ENCODE assay signal across 19 mouse cellular contexts in the genomic region with DNA sequence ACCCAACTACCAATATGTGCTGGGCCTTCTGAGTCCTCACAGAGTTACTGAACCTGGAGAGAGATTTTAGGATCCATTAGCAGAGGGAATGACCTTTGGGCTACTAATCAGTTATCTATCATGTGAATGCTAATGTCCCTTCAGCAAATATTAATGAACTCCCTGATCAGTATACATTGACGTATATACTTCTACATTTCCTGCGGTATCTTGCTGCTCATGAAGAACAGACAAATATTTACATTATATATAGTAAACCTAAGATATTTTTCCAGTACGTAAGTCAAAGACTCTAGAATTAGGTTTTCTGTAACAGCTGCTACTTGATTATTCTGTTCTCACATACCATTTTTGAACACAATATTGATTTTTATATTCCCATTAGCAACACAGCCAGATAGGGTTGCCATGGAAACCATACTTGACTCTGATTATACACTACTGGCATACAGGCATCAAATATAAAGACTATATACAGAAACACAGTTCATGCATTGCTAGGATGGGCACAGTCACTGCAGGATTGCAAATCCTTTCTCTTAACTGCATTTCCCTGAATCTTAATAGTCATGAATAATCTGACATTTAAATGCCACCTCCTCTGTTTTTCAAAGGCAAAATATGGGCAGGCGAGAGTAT. TPM values are rescaled to one million over a fixed set of nuclear protein-coding genes. Genes with fewer than 3 reads are reported as not detected.
DNase-seq lines count a peak whose midpoint lies in the region; ATAC-seq and TF ChIP-seq lines count a peak whose summit lies in the region.
"Had no signal": no experiment of that assay in that cellular context is flagged by ENCODE, and none has a peak within 500 bp of the region (broad histone marks: within the 10 kb centered on the region; RNA-seq: fewer than 3 reads in every experiment).

No protein-coding gene starts in this region.

- peak; percentile 58 for ATAC-seq in intestine, embryonic 15.5 days
- no peak for ATAC-seq in intestine, postnatal 0 days
- ATAC-seq in forebrain, embryonic 16.5 days: peak; percentile 92
- no peak for ATAC-seq in midbrain, embryonic 14.5 days (ENCODE audit: low FRiP score, low TSS enrichment)

- TF ChIP-seq CTCF in intestine, postnatal 0 days (IDR thresholded peaks at IDR 0.05; ENCODE audit: low read depth): no peak

- no peak overlapping the region for H3K9ac ChIP-seq in intestine, embryonic 15.5 days
- H3K9ac ChIP-seq in intestine, postnatal 0 days (ENCODE audit: low read depth, low read length): no peak overlapping the region
- H3K9ac ChIP-seq in forebrain, embryonic 16.5 days (replicated peaks; ENCODE audit: low read depth, low read length): no peak overlapping the region
- H3K9ac ChIP-seq in midbrain, embryonic 14.5 days (replicated peaks; ENCODE audit: low read length): no peak overlapping the region
- H3K9ac ChIP-seq: heart, embryonic 12.5 days; liver, embryonic 14.5 days; neural tube, embryonic 12.5 days had no signal

- 68% methylated on average over 4 of the region's 4 CpGs for WGBS in intestine, embryonic 15.5 days
- 66% methylated on average over 4 of the region's 4 CpGs for WGBS in intestine, postnatal 0 days
- WGBS in forebrain, embryonic 16.5 days: 77% methylated on average over 4 of the region's 4 CpGs
- WGBS in midbrain, embryonic 14.5 days: 85% methylated on average over 4 of the region's 4 CpGs

- H3K36me3 ChIP-seq in intestine, embryonic 15.5 days: peaks cover 8% of the 10 kb centered on the region; the same call in 1 of the 2 replicates
- peaks cover 13% of the 10 kb centered on the region for H3K36me3 ChIP-seq in intestine, postnatal 0 days (ENCODE audit: control insufficient read depth, insufficient read depth)
- H3K36me3 ChIP-seq in forebrain, embryonic 16.5 days (ENCODE audit: control insufficient read depth, insufficient read depth): peaks cover 28% of the 10 kb centered on the region
- peaks cover 68% of the 10 kb centered on the region for H3K36me3 ChIP-seq in midbrain, embryonic 14.5 days (ENCODE audit: control insufficient read depth, insufficient read depth, low read length)

- H3K27me3 ChIP-seq in intestine, embryonic 15.5 days (replicated peaks): no peaks in the 10 kb centered on the region
- no peaks in the 10 kb centered on the region for H3K27me3 ChIP-seq in intestine, postnatal 0 days (replicated peaks; ENCODE audit: control insufficient read depth, insufficient read depth, low read length)
- no peaks in the 10 kb centered on the region for H3K27me3 ChIP-seq in forebrain, embryonic 16.5 days (replicated peaks; ENCODE audit: control insufficient read depth, insufficient read depth, low read length)
- no peaks in the 10 kb centered on the region for H3K27me3 ChIP-seq in midbrain, embryonic 14.5 days (ENCODE audit: control insufficient read depth, insufficient read depth, low read length)
- H3K27me3 ChIP-seq: heart, embryonic 12.5 days; neural tube, embryonic 12.5 days had no signal

- no peak overlapping the region for H3K4me3 ChIP-seq in intestine, embryonic 15.5 days (replicated peaks)
- H3K4me3 ChIP-seq in intestine, postnatal 0 days (ENCODE audit: low read depth, low read length): no peak overlapping the region
- no peak overlapping the region for H3K4me3 ChIP-seq in forebrain, embryonic 16.5 days (replicated peaks; ENCODE audit: low read length)
- H3K4me3 ChIP-seq in midbrain, embryonic 14.5 days (replicated peaks; ENCODE audit: low read depth, low read length): no peak overlapping the region
- H3K4me3 ChIP-seq: heart, embryonic 12.5 days; neural tube, embryonic 12.5 days had no signal

- no peaks in the 10 kb centered on the region for H3K4me1 ChIP-seq in intestine, embryonic 15.5 days (replicated peaks)
- H3K4me1 ChIP-seq in intestine, postnatal 0 days (replicated peaks; ENCODE audit: control insufficient read depth, insufficient read depth, low read length): no peaks in the 10 kb centered on the region
- peaks cover 4% of the 10 kb centered on the region; the same call in 1 of the 2 replicates for H3K4me1 ChIP-seq in forebrain, embryonic 16.5 days (replicated peaks; ENCODE audit: control insufficient read depth, insufficient read depth, low read length)
- H3K4me1 ChIP-seq in midbrain, embryonic 14.5 days (ENCODE audit: control insufficient read depth, insufficient read depth, low read length): peaks cover 2% of the 10 kb centered on the region; the same call in 1 of the 2 replicates
- H3K4me1 ChIP-seq: neural tube, embryonic 12.5 days had no signal

- no peak overlapping the region for H3K4me2 ChIP-seq in intestine, embryonic 15.5 days (replicated peaks)
- H3K4me2 ChIP-seq in intestine, postnatal 0 days (replicated peaks; ENCODE audit: low read depth): no peak overlapping the region
- H3K4me2 ChIP-seq in forebrain, embryonic 16.5 days (ENCODE audit: low read length): no peak overlapping the region
- H3K4me2 ChIP-seq in midbrain, embryonic 14.5 days (ENCODE audit: low read length): no peak overlapping the region
- H3K4me2 ChIP-seq: heart, embryonic 12.5 days; neural tube, embryonic 12.5 days had no signal

- peak; percentile 22 for DNase-seq in brain, embryonic 18.5 days (ENCODE audit: low read depth, low spot score)
- peak; percentile 74 for DNase-seq in midbrain, embryonic 14.5 days
- DNase-seq in heart, adult 8-10 months (ENCODE audit: low spot score): no peak
- no peak for DNase-seq in ovary, postnatal 36 days (ENCODE audit: low spot score)
- DNase-seq: adrenal gland, postnatal 36 days; cerebellum, adult 8-10 months; heart, postnatal 14 days; right cerebral cortex, postnatal 14 days; thymus, postnatal 14 days had no signal

- no peaks in the 10 kb centered on the region for H3K9me3 ChIP-seq in intestine, embryonic 15.5 days
- H3K9me3 ChIP-seq in intestine, postnatal 0 days (ENCODE audit: control insufficient read depth): no peaks in the 10 kb centered on the region
- no peaks in the 10 kb centered on the region for H3K9me3 ChIP-seq in forebrain, embryonic 16.5 days (ENCODE audit: control insufficient read depth, low read length)
- H3K9me3 ChIP-seq in midbrain, embryonic 14.5 days (ENCODE audit: control insufficient read depth, low read length): no peaks in the 10 kb centered on the region
- H3K9me3 ChIP-seq: heart, embryonic 12.5 days; neural tube, embryonic 12.5 days had no signal

- H3K27ac ChIP-seq in intestine, embryonic 15.5 days: no peak overlapping the region
- no peak overlapping the region for H3K27ac ChIP-seq in intestine, postnatal 0 days (ENCODE audit: low read depth, low read length)
- H3K27ac ChIP-seq in forebrain, embryonic 16.5 days (ENCODE audit: low read length): no peak overlapping the region
- peak overlapping the region; percentile 64; the same call in 1 of the 2 replicates for H3K27ac ChIP-seq in midbrain, embryonic 14.5 days (replicated peaks; ENCODE audit: low read depth, low read length)
- H3K27ac ChIP-seq: kidney, postnatal 0 days; liver, embryonic 14.5 days; neural tube, embryonic 12.5 days had no signal

RNA-seq across cellular contexts. Expression of gene Samd13, which starts 56.3 kb away (rescaled TPM):
- polyA plus RNA-seq in intestine, embryonic 15.5 days (2015; fragmentation: Nextera tagmentation; extraction: Ambion mirVana): 0.53 and 0.59 TPM in 2 replicates
- 0.07 and 0.14 TPM in 2 replicates for polyA plus RNA-seq in intestine, postnatal 0 days (2015; fragmentation: Nextera tagmentation; extraction: Ambion mirVana)
- polyA plus RNA-seq in forebrain, embryonic 16.5 days (2015; fragmentation: Nextera tagmentation; extraction: Ambion mirVana): 0.63 and 0.83 TPM in 2 replicates
- polyA plus RNA-seq in midbrain, embryonic 14.5 days (2014; fragmentation: Nextera tagmentation; extraction: Ambion mirVana): 0.53 TPM in 1 of 2 replicates, not detected in the other
- total RNA-seq in heart, adult 8-10 months (2022): 1 to 10 TPM; 2.4 to 3.9 (median 3.2) TPM
- total RNA-seq: layer of hippocampus, adult 18-20 months; layer of hippocampus, postnatal 25 days had no signal
- polyA plus RNA-seq: testis, adult 2 months had no signal

Comparison
In these comparisons a context has a peak if more than half of its experiments do, and no peak if none do; other contexts are left out.
1. ATAC-seq: peak in intestine, embryonic 15.5 days (single experiment) and forebrain, embryonic 16.5 days (single experiment); none in intestine, postnatal 0 days (single experiment) and midbrain, embryonic 14.5 days (single experiment).
2. DNase-seq: peak in brain, embryonic 18.5 days (single experiment) and midbrain, embryonic 14.5 days (single experiment); none in heart, adult 8-10 months (single experiment) and ovary, postnatal 36 days (single experiment).